ENCODE assay signal across 8 mouse cellular contexts in genomic region chr2:129879817-129880216, GRCm38 (mm10).
DNase-seq lines count a peak whose midpoint lies in the region; TF ChIP-seq lines count a peak whose summit lies in the region.

No protein-coding gene starts in this region.

- H3K27me3 ChIP-seq in C2C12 (ENCODE audit: control insufficient read depth, insufficient read depth, insufficient read length): peaks cover 5% of the 10 kb centered on the region

- H3K4me3 ChIP-seq in C2C12 (ENCODE audit: insufficient read depth, poor library complexity, severe bottlenecking): no peak overlapping the region

- peak; percentile 35 for DNase-seq in Muller cell, postnatal 12 days (ENCODE audit: inconsistent ontology term)
- peak; percentile 67 to 75 for DNase-seq in cerebellum, postnatal 14 days
- peak; percentile 45 for DNase-seq in gastrocnemius, postnatal 10 days
- DNase-seq in layer of hippocampus, adult 18-20 months (ENCODE audit: low spot score in 2 of 2): peak; percentile 54 to 86
- peak; percentile 37 for DNase-seq in lung, postnatal 25 days (ENCODE audit: low spot score)
- DNase-seq in right cerebral cortex, adult 18-20 months: peak; percentile 63
- no peak for DNase-seq in natural killer cell, adult 2 months (ENCODE audit: low spot score in 2 of 2)

- H3ac ChIP-seq in C2C12 (ENCODE audit: control insufficient read depth, insufficient read length, low read depth): no peak overlapping the region

- H3K79me2 ChIP-seq in C2C12 (ENCODE audit: control insufficient read depth, insufficient read depth): no peaks in the 10 kb centered on the region

- no peaks in the 10 kb centered on the region for H3K79me3 ChIP-seq in C2C12 (ENCODE audit: low read depth)

- TF ChIP-seq CTCF in C2C12 (IDR thresholded peaks at IDR 0.05; ENCODE audit: control insufficient read depth, insufficient read depth, insufficient read length): peak; percentile 20

- H3K36me3 ChIP-seq in C2C12 (ENCODE audit: control insufficient read depth, insufficient read depth): no peaks in the 10 kb centered on the region

TF ChIP-seq in C2C12, 6 proteins besides CTCF, POLR2A, EP300 and RAD21:
- TF ChIP-seq MYOG (IDR thresholded peaks at IDR 0.05; ENCODE audit: control insufficient read depth, extremely low read depth, insufficient read length) (no peak), MAX (IDR thresholded peaks at IDR 0.05) (no peak)

Comparison
In these comparisons a context has a peak if more than half of its experiments do, and no peak if none do; other contexts are left out.
1. DNase-seq: peak in Muller cell, postnatal 12 days (single experiment), cerebellum, postnatal 14 days (2 of 2), gastrocnemius, postnatal 10 days (single experiment), layer of hippocampus, adult 18-20 months (2 of 2), lung, postnatal 25 days (single experiment) and right cerebral cortex, adult 18-20 months (single experiment); none in natural killer cell, adult 2 months (0 of 2).